In genomic region chr1:57406187-57407151, GRCm38 (mm10) we compare ENCODE assay signal across 8 mouse cellular contexts. TPM values are rescaled to one million over a fixed set of nuclear protein-coding genes. Genes with fewer than 3 reads are reported as not detected.
A peak's percentile ranks its signal among the peaks of the same experiment; 100 is the strongest.
DNase-seq lines count a peak whose midpoint lies in the region; ATAC-seq lines count a peak whose summit lies in the region.

Gene Maip1 (plus strand): TSS chr1:57406328.
Gene Tyw5 (minus strand): TSS chr1:57407101.

- peak within 1 kb of the TSS; percentile 93 for H3K9ac ChIP-seq in intestine, embryonic 15.5 days

- peak within 1 kb of the TSS; percentile 82 for H3K4me3 ChIP-seq in intestine, embryonic 15.5 days (replicated peaks)

- no peaks in the 10 kb centered on the region for H3K9me3 ChIP-seq in intestine, embryonic 15.5 days

- H3K27ac ChIP-seq in intestine, embryonic 15.5 days, result peak within 1 kb of the TSS; percentile 98

- intact Hi-C loops in left cerebral cortex, postnatal 25 days (cut with DNase I), result no loop called here

- H3K27me3 ChIP-seq in intestine, embryonic 15.5 days (replicated peaks), result no peaks in the 10 kb centered on the region

- peak; percentile 95 for ATAC-seq in intestine, embryonic 15.5 days

- 0 out of 2 replicates have a peak, but pooled peaks cover 7% of the 10 kb centered on the region for H3K4me1 ChIP-seq in intestine, embryonic 15.5 days (replicated peaks)

- H3K4me2 ChIP-seq in intestine, embryonic 15.5 days (replicated peaks), result peak within 1 kb of the TSS; percentile 73

- peak; percentile 79 to 83 for DNase-seq in adrenal gland, adult 18-20 months (ENCODE audit: low spot score in 2 of 2)
- peak; percentile 87 for DNase-seq in embryo, embryonic 10.5 days (ENCODE audit: low spot score)
- DNase-seq in gastrocnemius, postnatal 25 days, result peak; percentile 71
- DNase-seq in left cerebral cortex, postnatal 25 days (ENCODE audit: low spot score in 2 of 2), result peak; percentile 86 to 88
- peak; percentile 89 for DNase-seq in mesoderm, embryonic 11.5 days (ENCODE audit: low read depth, low spot score)
- peak; percentile 86 for DNase-seq in right cerebral cortex, postnatal 25 days
- peak; percentile 76 to 79 for DNase-seq in urinary bladder, postnatal 36 days (ENCODE audit: low spot score in 2 of 2)

- no peaks in the 10 kb centered on the region for H3K36me3 ChIP-seq in intestine, embryonic 15.5 days

- WGBS in intestine, embryonic 15.5 days, result under 1% methylated on average over 72 of the region's 72 CpGs

RNA-seq across cellular contexts. Expression of gene Maip1, which starts in this region (rescaled TPM):
- total RNA-seq in adrenal gland, adult 18-20 months (2021), result 10 to 100 TPM; 10.2 to 10.5 TPM
- total RNA-seq in gastrocnemius, postnatal 25 days (2021), result 1 to 10 TPM; 7.0 to 8.2 TPM
- polyA plus RNA-seq in intestine, embryonic 15.5 days (2015; fragmentation: Nextera tagmentation; extraction: Ambion mirVana), result 17.0 and 19.7 TPM in 2 replicates
- total RNA-seq in left cerebral cortex, postnatal 25 days (2021), result 10 to 100 TPM; 10.7 to 11.5 TPM

RNA-seq across cellular contexts. Expression of gene Tyw5, which starts in this region (rescaled TPM):
- 10 to 100 TPM; 15.5 to 22.3 TPM for total RNA-seq in adrenal gland, adult 18-20 months (2021)
- total RNA-seq in gastrocnemius, postnatal 25 days (2021), result 1 to 10 TPM; 4.5 to 4.6 TPM
- polyA plus RNA-seq in intestine, embryonic 15.5 days (2015; fragmentation: Nextera tagmentation; extraction: Ambion mirVana), result 23.9 and 26.2 TPM in 2 replicates
- 10 to 100 TPM; 21.4 to 26.9 TPM for total RNA-seq in left cerebral cortex, postnatal 25 days (2021)

Comparison
In these comparisons a context has a peak if more than half of its experiments do, and no peak if none do; other contexts are left out.
1. Peak in every context shown above with its lines: DNase-seq, ATAC-seq, H3K4me3 ChIP-seq and H3K27ac ChIP-seq.